9 mouse cellular contexts compared by ENCODE assay signal in the genomic region with DNA sequence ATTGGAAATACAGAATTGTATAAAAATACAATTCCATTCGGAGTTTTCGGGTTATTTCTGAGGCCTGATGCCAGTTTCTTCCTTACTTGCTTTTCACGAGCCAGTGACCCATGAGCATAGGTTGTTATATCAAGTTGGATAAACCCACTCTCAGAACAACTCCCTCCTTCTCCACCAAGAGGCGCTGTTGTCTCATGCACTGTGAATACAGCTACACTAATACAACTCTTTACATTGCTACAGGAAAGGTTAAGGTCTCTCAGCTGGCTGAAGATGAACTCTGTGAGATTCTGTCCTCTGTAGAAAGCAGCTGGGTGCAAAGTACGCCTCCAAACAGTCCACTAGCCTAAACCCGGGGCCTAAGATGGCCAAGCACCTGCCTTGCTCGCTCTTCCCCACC. TPM values are rescaled to one million over a fixed set of nuclear protein-coding genes. Genes with fewer than 3 reads are reported as not detected.
A peak's percentile ranks its signal among the peaks of the same experiment; 100 is the strongest.
DNase-seq lines count a peak whose midpoint lies in the region; ATAC-seq and TF ChIP-seq lines count a peak whose summit lies in the region.
"Had no signal": no experiment of that assay in that cellular context is flagged by ENCODE, and none has a peak within 500 bp of the region (broad histone marks: within the 10 kb centered on the region; RNA-seq: fewer than 3 reads in every experiment).

No protein-coding gene starts in this region.

- TF ChIP-seq CTCF in intestine, postnatal 0 days (IDR thresholded peaks at IDR 0.05; ENCODE audit: low read depth), result peak; percentile 94

- no peak overlapping the region for H3K27ac ChIP-seq in intestine, postnatal 0 days (ENCODE audit: low read depth, low read length)
- H3K27ac ChIP-seq in intestine, embryonic 16.5 days (ENCODE audit: low read length), result no peak overlapping the region
- H3K27ac ChIP-seq in embryonic facial prominence, embryonic 10.5 days (replicated peaks), result no peak overlapping the region
- H3K27ac ChIP-seq in limb, embryonic 11.5 days (replicated peaks; ENCODE audit: low read depth, low read length), result no peak overlapping the region
- no peak overlapping the region for H3K27ac ChIP-seq in neural tube, embryonic 11.5 days (ENCODE audit: low read depth, low read length)

- no peak for ATAC-seq in intestine, postnatal 0 days
- no peak for ATAC-seq in intestine, embryonic 16.5 days
- no peak for ATAC-seq in limb, embryonic 11.5 days (ENCODE audit: insufficient number of reproducible peaks, low FRiP score, low TSS enrichment, low read depth)
- ATAC-seq in neural tube, embryonic 11.5 days (ENCODE audit: insufficient read depth, low FRiP score, low TSS enrichment), result no peak

- no peak overlapping the region for H3K4me3 ChIP-seq in intestine, postnatal 0 days (ENCODE audit: low read depth, low read length)
- H3K4me3 ChIP-seq in intestine, embryonic 16.5 days (ENCODE audit: low read length), result no peak overlapping the region
- no peak overlapping the region for H3K4me3 ChIP-seq in embryonic facial prominence, embryonic 10.5 days
- no peak overlapping the region for H3K4me3 ChIP-seq in limb, embryonic 11.5 days (ENCODE audit: low read depth, low read length)
- no peak overlapping the region for H3K4me3 ChIP-seq in neural tube, embryonic 11.5 days (ENCODE audit: low read depth, low read length)

- H3K27me3 ChIP-seq in intestine, postnatal 0 days (replicated peaks; ENCODE audit: control insufficient read depth, insufficient read depth, low read length), result no peaks in the 10 kb centered on the region
- H3K27me3 ChIP-seq in intestine, embryonic 16.5 days (replicated peaks; ENCODE audit: control insufficient read depth, insufficient read depth, low read length), result no peaks in the 10 kb centered on the region
- H3K27me3 ChIP-seq in embryonic facial prominence, embryonic 10.5 days (replicated peaks; ENCODE audit: low read depth, poor library complexity, severe bottlenecking), result peaks cover 12% of the 10 kb centered on the region
- H3K27me3 ChIP-seq in limb, embryonic 11.5 days (ENCODE audit: control insufficient read depth, insufficient read depth, low read length), result no peaks in the 10 kb centered on the region
- no peaks in the 10 kb centered on the region for H3K27me3 ChIP-seq in neural tube, embryonic 11.5 days (ENCODE audit: control insufficient read depth, insufficient read depth, low read length)

- peak; percentile 82 for DNase-seq in ZHBTc4 (ENCODE audit: low read depth, low spot score)
- peak; percentile 66 for DNase-seq in embryonic facial prominence, embryonic 10.5 days (ENCODE audit: low spot score)
- peak; percentile 63 to 88 for DNase-seq in kidney, adult 8-10 months
- peak; percentile 75 for DNase-seq in limb, embryonic 11.5 days (ENCODE audit: low spot score)
- DNase-seq in neural tube, embryonic 11.5 days (ENCODE audit: low spot score), result peak; percentile 70
- DNase-seq in urinary bladder, postnatal 14 days (ENCODE audit: low spot score), result peak; percentile 80

- H3K4me1 ChIP-seq in intestine, postnatal 0 days (replicated peaks; ENCODE audit: control insufficient read depth, insufficient read depth, low read length), result no peaks in the 10 kb centered on the region
- H3K4me1 ChIP-seq in intestine, embryonic 16.5 days (ENCODE audit: control insufficient read depth, insufficient read depth, low read length), result 0 out of 2 replicates have a peak, but pooled peaks cover 5% of the 10 kb centered on the region
- peaks cover 12% of the 10 kb centered on the region for H3K4me1 ChIP-seq in embryonic facial prominence, embryonic 10.5 days
- H3K4me1 ChIP-seq in limb, embryonic 11.5 days (ENCODE audit: control insufficient read depth, insufficient read depth, low read length), result no peaks in the 10 kb centered on the region
- no peaks in the 10 kb centered on the region for H3K4me1 ChIP-seq in neural tube, embryonic 11.5 days (ENCODE audit: control insufficient read depth, insufficient read depth, low read length)

- no peaks in the 10 kb centered on the region for H3K9me3 ChIP-seq in intestine, postnatal 0 days (ENCODE audit: control insufficient read depth)
- H3K9me3 ChIP-seq in intestine, embryonic 16.5 days (ENCODE audit: control insufficient read depth, low read length), result no peaks in the 10 kb centered on the region
- H3K9me3 ChIP-seq in embryonic facial prominence, embryonic 10.5 days, result no peaks in the 10 kb centered on the region
- no peaks in the 10 kb centered on the region for H3K9me3 ChIP-seq in limb, embryonic 11.5 days (ENCODE audit: control insufficient read depth, low read length)
- no peaks in the 10 kb centered on the region for H3K9me3 ChIP-seq in neural tube, embryonic 11.5 days (ENCODE audit: control insufficient read depth, low read length)

- H3K4me2 ChIP-seq in intestine, postnatal 0 days (replicated peaks; ENCODE audit: low read depth), result no peak overlapping the region
- no peak overlapping the region for H3K4me2 ChIP-seq in intestine, embryonic 16.5 days (ENCODE audit: low read depth, low read length)
- H3K4me2 ChIP-seq in limb, embryonic 11.5 days (ENCODE audit: low read depth, severe bottlenecking), result no peak overlapping the region
- H3K4me2 ChIP-seq in neural tube, embryonic 11.5 days (ENCODE audit: low read depth), result no peak overlapping the region

- WGBS in intestine, postnatal 0 days, result 59% methylated on average over 7 of the region's 7 CpGs
- 60% methylated on average over 7 of the region's 7 CpGs for WGBS in intestine, embryonic 16.5 days
- WGBS in embryonic facial prominence, embryonic 10.5 days, result 65% methylated on average over 7 of the region's 7 CpGs
- WGBS in limb, embryonic 11.5 days, result 63% methylated on average over 7 of the region's 7 CpGs
- WGBS in neural tube, embryonic 11.5 days, result 71% methylated on average over 7 of the region's 7 CpGs

- no peak overlapping the region for H3K9ac ChIP-seq in intestine, postnatal 0 days (ENCODE audit: low read depth, low read length)
- no peak overlapping the region for H3K9ac ChIP-seq in intestine, embryonic 16.5 days (ENCODE audit: low read depth, low read length)
- no peak overlapping the region for H3K9ac ChIP-seq in limb, embryonic 11.5 days (ENCODE audit: low read length)
- H3K9ac ChIP-seq in neural tube, embryonic 11.5 days (ENCODE audit: low read length), result no peak overlapping the region

- H3K36me3 ChIP-seq in intestine, postnatal 0 days (ENCODE audit: control insufficient read depth, insufficient read depth), result no peaks in the 10 kb centered on the region
- no peaks in the 10 kb centered on the region for H3K36me3 ChIP-seq in intestine, embryonic 16.5 days (ENCODE audit: control insufficient read depth, insufficient read depth, low read length)
- no peaks in the 10 kb centered on the region for H3K36me3 ChIP-seq in embryonic facial prominence, embryonic 10.5 days (replicated peaks)
- no peaks in the 10 kb centered on the region for H3K36me3 ChIP-seq in limb, embryonic 11.5 days (ENCODE audit: control insufficient read depth, insufficient read depth, low read length)
- H3K36me3 ChIP-seq in neural tube, embryonic 11.5 days (ENCODE audit: control insufficient read depth, insufficient read depth, low read length), result no peaks in the 10 kb centered on the region

RNA-seq across cellular contexts. Expression of a gene that starts 8.6 kb away (rescaled TPM):
- 3.5 and 4.7 TPM in 2 replicates for polyA plus RNA-seq in intestine, postnatal 0 days (2015; fragmentation: Nextera tagmentation; extraction: Ambion mirVana)
- polyA plus RNA-seq in intestine, embryonic 16.5 days (2015; fragmentation: Nextera tagmentation; extraction: Ambion mirVana), result 0.27 and 0.42 TPM in 2 replicates
- polyA plus RNA-seq in embryonic facial prominence, embryonic 10.5 days (2016; fragmentation: Nextera tagmentation; extraction: Ambion mirVana), result 0.15 TPM in 1 of 2 replicates, not detected in the other
- not detected in 2 replicates for polyA plus RNA-seq in limb, embryonic 11.5 days (2014; fragmentation: Nextera tagmentation; extraction: Ambion mirVana)
- not detected in 2 replicates for polyA plus RNA-seq in neural tube, embryonic 11.5 days (2014; fragmentation: Nextera tagmentation; extraction: Ambion mirVana)
- polyA plus RNA-seq: neural tube, embryonic 14.5 days had no signal

RNA-seq across cellular contexts. Expression of a gene that starts 46.3 kb away (rescaled TPM):
- polyA plus RNA-seq in intestine, postnatal 0 days (2015; fragmentation: Nextera tagmentation; extraction: Ambion mirVana), result 53.2 and 53.6 TPM in 2 replicates
- 130 and 146 TPM in 2 replicates for polyA plus RNA-seq in intestine, embryonic 16.5 days (2015; fragmentation: Nextera tagmentation; extraction: Ambion mirVana)
- polyA plus RNA-seq in embryonic facial prominence, embryonic 10.5 days (2016; fragmentation: Nextera tagmentation; extraction: Ambion mirVana), result 129 and 143 TPM in 2 replicates
- polyA plus RNA-seq in limb, embryonic 11.5 days (2014; fragmentation: Nextera tagmentation; extraction: Ambion mirVana), result 104 and 109 TPM in 2 replicates
- 101 and 110 TPM in 2 replicates for polyA plus RNA-seq in neural tube, embryonic 11.5 days (2014; fragmentation: Nextera tagmentation; extraction: Ambion mirVana)

RNA-seq across cellular contexts. Expression of a gene that starts 46.3 kb away (rescaled TPM):
- 52.1 and 55.3 TPM in 2 replicates for polyA plus RNA-seq in intestine, postnatal 0 days (2015; fragmentation: Nextera tagmentation; extraction: Ambion mirVana)
- polyA plus RNA-seq in intestine, embryonic 16.5 days (2015; fragmentation: Nextera tagmentation; extraction: Ambion mirVana), result 75.8 and 76.9 TPM in 2 replicates
- 73.1 and 77.9 TPM in 2 replicates for polyA plus RNA-seq in embryonic facial prominence, embryonic 10.5 days (2016; fragmentation: Nextera tagmentation; extraction: Ambion mirVana)
- polyA plus RNA-seq in limb, embryonic 11.5 days (2014; fragmentation: Nextera tagmentation; extraction: Ambion mirVana), result 47.5 and 51.8 TPM in 2 replicates
- polyA plus RNA-seq in neural tube, embryonic 11.5 days (2014; fragmentation: Nextera tagmentation; extraction: Ambion mirVana), result 60.5 and 66.4 TPM in 2 replicates

RNA-seq across cellular contexts. Expression of a gene that starts 56.5 kb away (rescaled TPM):
- 6.9 and 7.7 TPM in 2 replicates for polyA plus RNA-seq in intestine, postnatal 0 days (2015; fragmentation: Nextera tagmentation; extraction: Ambion mirVana)
- polyA plus RNA-seq in intestine, embryonic 16.5 days (2015; fragmentation: Nextera tagmentation; extraction: Ambion mirVana), result 14.1 and 14.2 TPM in 2 replicates
- polyA plus RNA-seq in embryonic facial prominence, embryonic 10.5 days (2016; fragmentation: Nextera tagmentation; extraction: Ambion mirVana), result 5.5 and 6.0 TPM in 2 replicates
- 2.5 and 2.7 TPM in 2 replicates for polyA plus RNA-seq in limb, embryonic 11.5 days (2014; fragmentation: Nextera tagmentation; extraction: Ambion mirVana)
- 0.58 and 0.89 TPM in 2 replicates for polyA plus RNA-seq in neural tube, embryonic 11.5 days (2014; fragmentation: Nextera tagmentation; extraction: Ambion mirVana)
